Mouse (Mus musculus) lung, postnatal 0 days (tissue): Measurements from ENCODE around the gene Zfp266.

Source experiments
- CTCF ChIP-seq: IDR thresholded peaks from 2 replicates; pipeline ENCODE4 v1.5.1; 2016; ENCODE audit warnings: antibody characterized with exemption, mild to moderate bottlenecking
- EP300 ChIP-seq: IDR thresholded peaks from 2 replicates; pipeline ENCODE4 v1.6.1; 2016; ENCODE audit warnings: antibody characterized with exemption, mild to moderate bottlenecking, control low read depth

GRCm38 (mm10) chr9:20504801-20505200 lies 16.4 kb downstream of the Zfp266 start:
- TF ChIP-seq CTCF (no peak), EP300 (no peak)
